Mouse (Mus musculus) cortical plate, adult 2 months (tissue): ENCODE measurements at regions not wholly inside any gene's neighbourhood (a gene's known extent, or its start where the extent isn't known, plus 50 kb on each side); places are given as distances from the start of the nearest gene placed in this dataset.

Experiments
- H3K27ac ChIP-seq: fragments of 200-500 bp; 2 replicates; pipeline ENCODE4 v1.5.1; 2012; ENCODE audit warnings: low read length, control low read depth, inconsistent platforms; ENCODE audit not compliant: insufficient read depth
- H3K4me1 ChIP-seq: fragments of 200-500 bp; 2 replicates; pipeline ENCODE4 v1.6.1; 2011; ENCODE audit warnings: low read length; ENCODE audit not compliant: control insufficient read depth, insufficient read depth
- H3K4me3 ChIP-seq: fragments of 200-500 bp; 2 replicates; pipeline ENCODE4 v1.5.1; 2011; ENCODE audit warnings: mild to moderate bottlenecking, low read length, control low read depth; ENCODE audit not compliant: insufficient read depth
- CTCF ChIP-seq: fragments of 200-500 bp; IDR thresholded peaks from 2 replicates; pipeline ENCODE4 v1.5.1; 2011; ENCODE audit warnings: mild to moderate bottlenecking, control low read depth, low read length; ENCODE audit not compliant: insufficient read depth; ENCODE audit errors: extremely low read depth
- POLR2A ChIP-seq: fragments of 200-500 bp; IDR thresholded peaks from 2 replicates; pipeline ENCODE4 v1.6.1; 2011; ENCODE audit warnings: mild to moderate bottlenecking, low read length, control low read depth; ENCODE audit not compliant: insufficient read depth; ENCODE audit errors: extremely low read depth

DNA sequence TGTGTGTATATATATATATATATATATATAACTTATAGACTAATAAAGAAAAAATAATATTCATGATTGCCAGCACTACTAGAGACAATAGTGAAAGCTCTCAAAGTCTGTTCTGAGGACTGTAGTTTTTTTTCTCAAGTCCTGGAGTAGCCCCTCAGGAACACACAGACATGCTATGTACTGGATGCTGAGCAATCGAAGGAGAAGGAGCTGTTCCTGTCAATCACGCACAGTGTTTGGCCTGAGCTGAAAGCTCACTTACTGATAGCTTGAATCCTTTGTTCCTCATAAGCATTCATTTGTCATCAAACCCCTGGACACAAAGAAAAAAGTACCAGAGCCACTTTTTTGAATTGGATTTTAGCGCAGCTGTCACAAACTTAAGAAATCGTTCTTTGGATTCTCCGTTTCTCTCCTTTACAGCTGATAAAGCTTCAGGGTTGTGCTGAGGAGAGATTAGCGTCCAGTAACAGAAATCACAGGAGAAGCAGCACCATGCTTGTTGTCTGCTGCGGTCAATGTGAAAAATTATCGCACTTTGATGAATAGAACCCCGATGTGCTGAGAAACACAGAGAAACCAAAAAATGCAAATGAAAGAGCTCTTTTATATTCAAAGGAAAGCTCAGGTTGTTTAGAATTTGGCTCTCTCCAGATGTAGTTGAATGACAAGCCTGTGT is 702.2 kb upstream of the Tyrp1 start:
- no peak overlapping the region for H3K4me3 ChIP-seq
- H3K4me1 ChIP-seq: no peaks in the 10 kb centered on the region
- TF ChIP-seq CTCF (no peak), POLR2A (no peak)
- H3K27ac ChIP-seq: no peak overlapping the region

DNA sequence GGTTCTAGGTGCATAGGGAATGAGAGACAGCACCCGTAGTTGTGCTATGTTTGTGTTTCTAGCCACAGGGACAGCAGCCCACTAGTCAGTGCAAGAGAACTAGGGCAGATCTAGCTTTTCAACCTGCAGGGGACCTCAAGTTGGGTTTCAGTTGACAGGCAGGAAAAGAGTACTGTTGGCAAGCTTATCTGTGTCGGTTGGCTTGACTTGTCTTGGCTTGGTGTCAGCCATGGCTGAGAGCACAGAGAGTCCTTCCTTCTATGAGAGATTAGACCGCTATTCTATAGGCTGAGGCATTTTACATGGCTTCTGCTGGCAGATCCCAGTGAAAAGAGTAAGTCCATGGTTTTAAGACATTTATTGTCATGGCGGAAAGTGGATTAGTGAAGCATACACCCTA is 693.7 kb upstream of the Tyrp1 start:
- TF ChIP-seq CTCF (no peak), POLR2A (no peak)

DNA sequence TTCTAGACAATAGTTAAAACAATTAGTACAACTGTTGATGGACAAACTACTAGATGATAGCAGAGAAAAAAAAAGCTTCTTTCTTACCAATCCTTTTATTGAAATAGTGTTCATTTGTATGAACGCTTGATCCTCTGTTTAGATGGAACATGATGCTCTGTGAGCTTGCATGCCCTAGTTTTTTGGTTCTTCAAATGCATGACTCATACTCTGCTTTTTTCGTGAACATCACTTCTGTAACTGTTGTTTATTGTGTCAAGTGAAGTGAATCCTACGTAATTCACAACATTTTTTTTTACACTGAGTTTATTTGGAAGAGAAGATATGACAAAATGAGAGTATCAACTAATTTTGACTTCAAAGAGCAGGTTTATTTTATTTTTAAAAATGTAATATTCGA is 674.1 kb upstream of the Tyrp1 start:
- H3K4me1 ChIP-seq: no peaks in the 10 kb centered on the region
- no peak overlapping the region for H3K4me3 ChIP-seq
- TF ChIP-seq POLR2A: no peak
- no peak for TF ChIP-seq CTCF
- H3K27ac ChIP-seq: no peak overlapping the region

More for the DNA sequence above, 693.7 kb upstream of the Tyrp1 start:
- H3K4me3 ChIP-seq: no peak overlapping the region
- H3K4me1 ChIP-seq: no peaks in the 10 kb centered on the region
- H3K27ac ChIP-seq: no peak overlapping the region

DNA sequence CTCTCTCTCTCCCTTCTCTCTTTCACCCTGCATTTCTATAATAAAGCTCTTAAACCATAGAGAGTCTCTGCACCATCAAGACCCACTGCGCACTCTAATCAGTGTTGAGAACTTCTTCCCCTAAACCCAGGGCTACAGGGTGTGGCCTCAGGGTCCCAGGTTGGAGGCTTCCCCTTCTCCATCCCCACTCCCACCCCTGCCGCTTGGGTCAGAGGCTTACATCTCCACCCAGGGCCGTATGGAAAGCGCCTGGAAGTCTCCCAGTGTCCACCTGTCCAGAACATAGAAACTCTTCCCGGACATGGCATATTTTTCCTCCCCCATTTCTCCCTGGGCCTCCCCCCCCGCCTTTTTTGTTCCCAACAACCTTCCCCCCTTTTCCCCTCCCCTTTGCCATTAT is 660.7 kb upstream of the Tyrp1 start:
- TF ChIP-seq POLR2A (no peak), CTCF (no peak)
- Histone ChIP-seq H3K4me3 (no peak overlapping the region), H3K27ac (no peak overlapping the region), H3K4me1 (no peaks in the 10 kb centered on the region)

DNA sequence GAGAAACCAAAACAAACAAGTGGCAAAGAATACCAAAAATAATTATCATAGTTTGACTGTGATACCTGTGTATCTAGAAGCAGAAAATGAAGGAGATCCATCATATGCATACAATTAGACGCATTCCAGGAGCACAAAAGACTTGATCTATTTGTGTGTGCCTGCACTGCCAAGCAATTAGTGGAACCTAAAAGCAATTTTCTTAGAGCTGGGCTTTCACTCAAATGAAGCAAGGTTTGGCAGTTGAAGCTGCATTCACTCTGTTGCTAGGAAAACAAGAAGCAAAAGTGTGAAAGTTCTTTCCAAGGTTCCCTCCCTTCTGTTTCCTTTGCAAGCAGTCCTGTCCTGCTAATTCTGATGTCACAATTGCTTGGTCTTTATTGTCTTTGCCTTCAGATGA is 631.7 kb upstream of the Tyrp1 start:
- Histone ChIP-seq H3K4me1 (no peaks in the 10 kb centered on the region), H3K27ac (no peak overlapping the region), H3K4me3 (no peak overlapping the region)
- TF ChIP-seq POLR2A (no peak), CTCF (no peak)

DNA sequence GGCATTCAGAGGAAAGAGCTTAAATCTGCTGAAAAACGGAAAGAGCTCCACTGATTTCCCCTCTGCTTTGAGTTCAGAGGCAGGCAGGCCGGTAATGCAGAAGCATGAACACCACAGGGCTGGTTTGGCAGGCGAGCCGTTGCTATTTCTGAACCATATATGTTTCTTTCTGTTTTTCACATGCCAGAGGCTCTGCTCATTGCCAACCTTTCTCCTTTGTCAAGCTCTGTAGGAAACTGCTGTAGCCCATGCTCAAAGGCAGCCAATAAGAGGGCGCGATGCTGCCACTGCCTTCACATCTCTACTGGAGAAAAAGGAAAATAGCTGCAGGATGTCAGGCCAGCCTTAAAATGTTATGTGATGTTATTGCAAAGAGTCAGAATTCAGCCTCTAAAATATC is 630.0 kb upstream of the Tyrp1 start:
- no peaks in the 10 kb centered on the region for H3K4me1 ChIP-seq
- H3K4me3 ChIP-seq: no peak overlapping the region
- TF ChIP-seq CTCF (no peak), POLR2A (no peak)
- peak overlapping the region; percentile 45; the same call in 1 of the 2 replicates for H3K27ac ChIP-seq

DNA sequence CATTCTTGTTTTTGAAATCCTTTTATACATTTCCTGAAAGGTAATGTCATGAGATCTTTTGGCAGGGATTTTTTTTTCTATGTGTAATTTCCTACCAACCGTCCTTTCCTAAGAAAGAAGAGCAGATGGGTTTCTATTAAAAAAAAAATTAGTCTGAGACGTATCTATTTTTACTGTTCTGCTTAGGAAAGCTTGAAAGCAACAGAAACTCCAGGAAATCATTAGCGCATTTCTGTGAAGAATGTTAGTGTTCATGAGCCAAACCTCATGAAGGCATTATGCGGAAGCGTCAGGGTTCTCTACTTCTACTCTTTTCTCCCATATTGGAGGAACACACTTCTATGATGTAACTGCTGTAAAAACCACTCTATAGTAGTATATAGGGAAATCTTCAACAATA is 629.5 kb upstream of the Tyrp1 start:
- H3K27ac ChIP-seq: no peak overlapping the region

More for the DNA sequence above, 629.5 kb upstream of the Tyrp1 start:
- Histone ChIP-seq H3K4me3 (no peak overlapping the region), H3K4me1 (no peaks in the 10 kb centered on the region)
- TF ChIP-seq POLR2A (no peak), CTCF (no peak)
